Mouse (Mus musculus): ENCODE results near the gene Zfp593. TPM values are rescaled to one million over a fixed set of nuclear protein-coding genes. Genes with fewer than 3 reads are reported as not detected.

Zfp593 gene
- 2.0 TPM for polyA plus RNA-seq (2015; fragmentation: Illumina TruSeq; extraction: RNeasy Lipid Tissue Mini Kit (QIAGEN cat#74804); ENCODE audit: insufficient read depth, low read depth, low replicate concordance)

DNA sequence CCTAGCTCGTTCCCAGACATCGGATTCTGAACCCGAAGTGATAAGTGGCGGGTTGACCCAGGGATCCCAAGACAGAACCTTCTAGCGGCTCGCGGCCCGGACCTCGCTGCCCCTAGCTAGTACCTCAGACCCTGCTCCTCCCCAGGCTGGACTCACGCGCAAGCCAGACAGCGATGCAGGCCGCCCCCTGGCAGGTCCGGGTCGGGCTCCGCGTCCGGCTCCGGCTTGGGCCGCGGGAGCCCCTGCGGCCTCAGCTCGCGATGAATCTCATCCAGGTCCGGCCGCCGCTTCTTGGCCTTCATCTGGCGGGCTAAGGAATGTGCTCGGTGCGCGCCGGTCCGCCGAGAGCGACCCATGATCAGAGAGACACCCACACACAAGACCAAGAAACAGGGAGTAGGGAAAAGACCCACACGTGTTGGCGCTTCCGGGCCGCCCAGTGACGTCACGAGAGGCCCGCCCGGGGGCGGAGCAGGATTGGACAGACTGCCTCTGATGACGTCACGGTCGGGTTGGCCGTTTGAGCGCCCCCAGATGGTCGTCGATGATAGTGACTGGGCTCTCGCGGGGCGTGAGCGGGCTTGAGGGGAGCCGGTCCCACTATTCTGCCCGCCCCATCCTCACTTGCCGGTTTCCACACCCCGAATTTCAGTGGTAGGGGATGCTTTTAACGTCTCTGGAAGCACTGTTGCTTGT is at the start of gene Zfp593:
Zfp593 (minus strand) TSS at position 445 of the 696 bp plus-strand sequence.

DNA sequence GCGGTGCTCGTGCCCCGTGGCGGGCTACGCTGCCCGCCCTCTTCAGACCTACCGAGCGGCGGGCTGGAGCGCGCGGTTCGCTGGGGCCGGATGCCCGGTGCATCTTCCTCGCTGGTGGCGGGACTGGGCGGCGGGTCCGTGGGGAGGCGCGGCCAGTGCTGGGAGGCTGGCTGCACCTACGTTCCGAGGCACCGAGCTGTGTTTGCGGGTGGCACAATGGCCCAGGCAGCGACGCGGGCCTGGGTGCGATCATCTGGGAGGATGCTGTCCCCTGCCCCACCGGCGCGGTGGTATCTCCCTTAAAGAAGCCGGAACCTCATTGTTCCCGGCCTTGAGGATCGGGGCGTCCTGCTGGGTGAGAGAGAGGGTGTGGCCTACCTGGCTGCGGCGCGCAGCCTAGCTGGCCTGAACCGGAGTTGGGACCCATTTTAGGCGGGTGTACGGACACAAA is 42.2 kb upstream of the Zfp593 start, which contains the start of gene Pdik1l:
Pdik1l (minus strand) TSS at position 321 of the 451 bp plus-strand sequence.

GRCm38 (mm10) chr4:134253722-134254324 is 8.4 kb upstream of the Zfp593 start, which contains the start of gene Grrp1:
Gene Grrp1 (minus strand): TSS chr4:134254106.

GRCm38 (mm10) chr4:134246719-134247258 is 1.4 kb upstream of the Zfp593 start, which contains the start of gene Gm30191:
Gene Gm30191 (plus strand): TSS chr4:134246935.

DNA sequence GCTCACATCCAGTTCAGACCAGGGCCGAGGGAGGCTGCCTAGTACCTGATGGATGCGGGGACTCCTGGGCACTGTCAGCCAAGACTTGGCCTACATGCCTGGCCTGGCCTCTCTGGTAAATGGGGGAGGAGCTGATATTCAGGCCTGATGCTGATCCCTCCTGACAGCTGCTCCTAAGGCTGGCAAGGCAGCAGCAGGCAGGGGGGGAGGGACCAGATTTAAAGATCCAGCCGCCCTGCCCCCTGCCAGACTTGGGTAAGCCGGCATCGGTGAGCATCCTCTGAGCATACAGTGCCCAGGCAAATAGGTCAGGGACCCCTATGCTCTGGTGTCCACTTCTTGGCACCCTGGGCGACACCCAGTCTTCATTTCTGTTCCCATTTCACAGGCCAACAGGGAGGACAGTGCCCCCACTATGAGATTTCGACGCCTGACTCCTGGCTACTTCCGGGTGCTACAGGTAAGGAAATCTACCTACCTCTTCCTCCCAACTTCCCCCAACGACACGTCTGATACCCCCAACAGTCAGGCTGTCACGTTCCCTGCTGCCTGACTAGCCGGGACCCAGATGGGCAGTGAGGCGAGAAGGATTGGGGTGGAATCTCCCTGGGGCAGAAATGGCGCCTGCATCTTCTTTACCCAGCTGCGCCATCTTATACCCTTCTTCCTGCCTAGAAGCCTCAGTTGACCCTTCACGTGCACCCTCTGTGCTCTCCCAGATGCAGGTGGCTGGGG is 1.7 kb downstream of the Zfp593 start, which contains the start of gene E130218I03Rik:
E130218I03Rik (plus strand) TSS at position 147 of the 735 bp plus-strand sequence.

DNA sequence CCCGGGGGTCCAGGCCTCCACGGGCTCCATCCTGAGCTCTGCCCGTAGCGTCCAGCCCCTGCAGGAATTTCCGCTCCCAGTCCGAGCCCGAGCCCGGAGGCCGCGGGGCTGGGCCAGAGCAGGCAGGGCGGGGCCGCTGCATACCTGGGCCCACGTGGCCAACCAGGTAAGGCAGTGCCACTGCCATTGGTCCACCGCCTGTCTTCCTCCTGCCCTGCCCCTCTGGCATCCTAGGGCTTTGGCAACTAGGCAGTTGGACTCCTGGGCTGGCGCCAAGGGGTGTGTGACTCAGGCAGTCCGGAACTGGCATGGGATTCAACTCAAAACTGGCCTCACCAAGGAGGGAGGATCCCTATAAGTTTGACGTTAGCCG is 7.1 kb downstream of the Zfp593 start, which contains the start of gene Cnksr1:
Cnksr1 (minus strand) TSS at position 121 of the 373 bp plus-strand sequence.

GRCm38 (mm10) chr4:134227194-134227593 is 18.2 kb downstream of the Zfp593 start, which contains the start of gene Catsper4:
Gene Catsper4 (minus strand): TSS chr4:134227383.

GRCm38 (mm10) chr4:134202904-134203303 is 42.5 kb downstream of the Zfp593 start, which contains the start of gene Gm7534:
Gene Gm7534 (minus strand): TSS chr4:134203004.

Other genes starting within 250 kb of the Zfp593 start
- gene Dhdds, start 244.7 kb downstream of the Zfp593 start, polyA plus RNA-seq (2015; fragmentation: Illumina TruSeq; extraction: RNeasy Lipid Tissue Mini Kit (QIAGEN cat#74804); ENCODE audit: insufficient read depth, low read depth, low replicate concordance) = 8.8 TPM
- gene Lin28a, start 226.8 kb downstream of the Zfp593 start, polyA plus RNA-seq (2015; fragmentation: Illumina TruSeq; extraction: RNeasy Lipid Tissue Mini Kit (QIAGEN cat#74804); ENCODE audit: insufficient read depth, low read depth, low replicate concordance) = not detected
- gene Zfp683, start 191.8 kb downstream of the Zfp593 start, polyA plus RNA-seq (2015; fragmentation: Illumina TruSeq; extraction: RNeasy Lipid Tissue Mini Kit (QIAGEN cat#74804); ENCODE audit: insufficient read depth, low read depth, low replicate concordance) = not detected
- gene Crybg2, start 184.8 kb downstream of the Zfp593 start, polyA plus RNA-seq (2015; fragmentation: Illumina TruSeq; extraction: RNeasy Lipid Tissue Mini Kit (QIAGEN cat#74804); ENCODE audit: insufficient read depth, low read depth, low replicate concordance) = not detected
- 12.5 TPM for gene Cd52, start 150.5 kb downstream of the Zfp593 start, polyA plus RNA-seq (2015; fragmentation: Illumina TruSeq; extraction: RNeasy Lipid Tissue Mini Kit (QIAGEN cat#74804); ENCODE audit: insufficient read depth, low read depth, low replicate concordance)
- gene Ubxn11, start 143.0 kb downstream of the Zfp593 start, polyA plus RNA-seq (2015; fragmentation: Illumina TruSeq; extraction: RNeasy Lipid Tissue Mini Kit (QIAGEN cat#74804); ENCODE audit: insufficient read depth, low read depth, low replicate concordance) = 2.3 TPM
- 68.4 TPM for gene Sh3bgrl3, start 116.8 kb downstream of the Zfp593 start, polyA plus RNA-seq (2015; fragmentation: Illumina TruSeq; extraction: RNeasy Lipid Tissue Mini Kit (QIAGEN cat#74804); ENCODE audit: insufficient read depth, low read depth, low replicate concordance)
- gene Cep85, start 58.5 kb downstream of the Zfp593 start, polyA plus RNA-seq (2015; fragmentation: Illumina TruSeq; extraction: RNeasy Lipid Tissue Mini Kit (QIAGEN cat#74804); ENCODE audit: insufficient read depth, low read depth, low replicate concordance) = 12.7 TPM
- not detected for gene Gm7534, start 42.6 kb downstream of the Zfp593 start, polyA plus RNA-seq (2015; fragmentation: Illumina TruSeq; extraction: RNeasy Lipid Tissue Mini Kit (QIAGEN cat#74804); ENCODE audit: insufficient read depth, low read depth, low replicate concordance)
- gene Catsper4, start 18.2 kb downstream of the Zfp593 start, polyA plus RNA-seq (2015; fragmentation: Illumina TruSeq; extraction: RNeasy Lipid Tissue Mini Kit (QIAGEN cat#74804); ENCODE audit: insufficient read depth, low read depth, low replicate concordance) = 0.65 TPM
- gene Cnksr1, start 7.2 kb downstream of the Zfp593 start, polyA plus RNA-seq (2015; fragmentation: Illumina TruSeq; extraction: RNeasy Lipid Tissue Mini Kit (QIAGEN cat#74804); ENCODE audit: insufficient read depth, low read depth, low replicate concordance) = 4.4 TPM
- not detected for gene E130218I03Rik, start 1.9 kb downstream of the Zfp593 start, polyA plus RNA-seq (2015; fragmentation: Illumina TruSeq; extraction: RNeasy Lipid Tissue Mini Kit (QIAGEN cat#74804); ENCODE audit: insufficient read depth, low read depth, low replicate concordance)
- not detected for gene Gm30191, start 1.3 kb upstream of the Zfp593 start, polyA plus RNA-seq (2015; fragmentation: Illumina TruSeq; extraction: RNeasy Lipid Tissue Mini Kit (QIAGEN cat#74804); ENCODE audit: insufficient read depth, low read depth, low replicate concordance)
- 6.8 TPM for gene Grrp1, start 8.5 kb upstream of the Zfp593 start, polyA plus RNA-seq (2015; fragmentation: Illumina TruSeq; extraction: RNeasy Lipid Tissue Mini Kit (QIAGEN cat#74804); ENCODE audit: insufficient read depth, low read depth, low replicate concordance)
- gene Pdik1l, start 42.3 kb upstream of the Zfp593 start, polyA plus RNA-seq (2015; fragmentation: Illumina TruSeq; extraction: RNeasy Lipid Tissue Mini Kit (QIAGEN cat#74804); ENCODE audit: insufficient read depth, low read depth, low replicate concordance) = 1.6 TPM
- gene Trim63, start 69.5 kb upstream of the Zfp593 start, polyA plus RNA-seq (2015; fragmentation: Illumina TruSeq; extraction: RNeasy Lipid Tissue Mini Kit (QIAGEN cat#74804); ENCODE audit: insufficient read depth, low read depth, low replicate concordance) = not detected
- 1.2 TPM for gene Slc30a2, start 97.6 kb upstream of the Zfp593 start, polyA plus RNA-seq (2015; fragmentation: Illumina TruSeq; extraction: RNeasy Lipid Tissue Mini Kit (QIAGEN cat#74804); ENCODE audit: insufficient read depth, low read depth, low replicate concordance)
- gene Extl1, start 138.3 kb upstream of the Zfp593 start, polyA plus RNA-seq (2015; fragmentation: Illumina TruSeq; extraction: RNeasy Lipid Tissue Mini Kit (QIAGEN cat#74804); ENCODE audit: insufficient read depth, low read depth, low replicate concordance) = 4.4 TPM
- gene Pafah2, start 150.7 kb upstream of the Zfp593 start, polyA plus RNA-seq (2015; fragmentation: Illumina TruSeq; extraction: RNeasy Lipid Tissue Mini Kit (QIAGEN cat#74804); ENCODE audit: insufficient read depth, low read depth, low replicate concordance) = 4.3 TPM
- gene Stmn1, start 222.7 kb upstream of the Zfp593 start, polyA plus RNA-seq (2015; fragmentation: Illumina TruSeq; extraction: RNeasy Lipid Tissue Mini Kit (QIAGEN cat#74804); ENCODE audit: insufficient read depth, low read depth, low replicate concordance) = 9.7 TPM

Data from pancreas, adult 10 weeks (tissue).